Mouse (Mus musculus): ENCODE measurements around the gene Mtrf1. TPM values are rescaled to one million over a fixed set of nuclear protein-coding genes. Genes with fewer than 3 reads are reported as not detected.
"Not testable (repeated sequence)": the region's sequence is repeated elsewhere in the genome, so short reads cannot be mapped to it uniquely, and the experiment has no call there.

Mtrf1 gene
- polyA plus RNA-seq, 1 experiment from 2014 or later = 9.7 TPM

DNA sequence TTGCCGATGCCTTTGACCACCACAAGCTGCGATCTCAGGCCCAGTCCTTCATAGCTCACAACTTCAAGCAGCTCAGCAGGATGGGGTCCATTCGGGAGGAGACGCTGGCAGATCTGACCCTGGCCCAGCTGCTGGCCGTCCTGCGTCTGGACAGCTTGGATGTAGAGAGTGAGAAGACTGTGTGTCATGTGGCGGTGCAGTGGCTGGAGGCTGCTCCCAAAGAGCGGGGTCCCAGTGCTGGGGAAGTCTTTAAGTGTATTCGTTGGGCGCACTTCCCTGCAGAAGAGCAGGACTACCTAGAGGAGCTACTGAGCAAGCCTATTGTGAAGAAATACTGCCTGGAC lies 55.0 kb downstream of the Mtrf1 start:
- H3K9me3 ChIP-seq; H3K4me3 ChIP-seq; H3K27ac ChIP-seq; H3K4me1 ChIP-seq; H3K27me3 ChIP-seq; H3K36me3 ChIP-seq; H3K9ac ChIP-seq; H3K4me2 ChIP-seq (replicated peaks): not testable (repeated sequence)
- WGBS = 97% methylated on average over 8 of the region's 10 CpGs
- ATAC-seq (ENCODE audit: insufficient number of reproducible peaks, insufficient read depth, low FRiP score, low TSS enrichment) = peak; percentile 53; the same call in 1 of the 2 replicates

DNA sequence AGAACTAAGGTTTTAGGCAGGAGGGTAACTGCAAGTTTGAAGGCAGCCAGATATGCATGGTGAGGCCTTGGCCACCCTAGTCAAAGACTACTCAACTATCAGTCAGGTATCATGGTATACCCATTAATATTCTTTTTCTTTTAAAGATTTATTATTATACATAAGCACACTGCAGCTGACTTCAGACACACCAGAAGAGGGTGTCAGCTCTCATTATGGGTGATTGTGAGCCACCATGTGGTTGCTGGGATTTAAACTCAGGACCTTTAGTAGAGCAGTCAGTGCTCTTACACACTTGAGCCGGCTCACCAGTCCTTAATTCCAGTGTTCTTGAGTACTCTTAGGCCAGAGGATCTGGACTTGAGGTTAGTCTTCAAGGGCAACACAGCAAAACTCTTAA lies 62.8 kb downstream of the Mtrf1 start:
- H3K9ac ChIP-seq = no peak overlapping the region
- no peaks in the 10 kb centered on the region for H3K9me3 ChIP-seq
- H3K27me3 ChIP-seq = no peaks in the 10 kb centered on the region
- peaks cover 31% of the 10 kb centered on the region for H3K36me3 ChIP-seq
- H3K4me2 ChIP-seq (replicated peaks) = no peak overlapping the region
- no peak overlapping the region for H3K4me3 ChIP-seq
- WGBS = 91% methylated on average over 1 of the region's 1 CpGs
- ATAC-seq (ENCODE audit: insufficient number of reproducible peaks, insufficient read depth, low FRiP score, low TSS enrichment) = no peak
- H3K4me1 ChIP-seq = no peaks in the 10 kb centered on the region
- no peak overlapping the region for H3K27ac ChIP-seq

DNA sequence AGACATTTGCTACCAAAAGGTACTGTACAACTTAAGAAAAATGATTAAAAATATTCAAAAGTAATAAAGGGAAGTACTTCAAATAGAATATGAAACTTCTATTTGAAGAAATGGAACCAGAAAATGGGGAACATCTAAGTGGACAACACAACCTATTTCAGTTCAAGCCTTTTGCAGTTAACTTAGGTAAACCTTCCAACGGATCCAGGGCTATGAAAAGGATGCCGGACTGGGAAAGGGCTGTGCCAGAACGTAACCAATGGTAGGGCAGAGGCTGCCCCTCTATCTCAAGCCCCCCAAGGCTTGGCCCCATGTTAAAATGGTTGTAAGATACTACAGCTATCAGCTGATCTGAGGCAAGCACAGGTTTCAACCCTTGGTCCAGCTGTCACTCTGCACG lies 63.4 kb downstream of the Mtrf1 start:
- no peak for ATAC-seq (ENCODE audit: insufficient number of reproducible peaks, insufficient read depth, low FRiP score, low TSS enrichment)
- no peak overlapping the region for H3K4me2 ChIP-seq (replicated peaks)
- H3K27me3 ChIP-seq = no peaks in the 10 kb centered on the region
- no peaks in the 10 kb centered on the region for H3K9me3 ChIP-seq
- peaks cover 37% of the 10 kb centered on the region for H3K36me3 ChIP-seq
- no peak overlapping the region for H3K9ac ChIP-seq
- H3K4me3 ChIP-seq = no peak overlapping the region
- 93% methylated on average over 4 of the region's 4 CpGs for WGBS
- no peak overlapping the region for H3K27ac ChIP-seq
- no peaks in the 10 kb centered on the region for H3K4me1 ChIP-seq

DNA sequence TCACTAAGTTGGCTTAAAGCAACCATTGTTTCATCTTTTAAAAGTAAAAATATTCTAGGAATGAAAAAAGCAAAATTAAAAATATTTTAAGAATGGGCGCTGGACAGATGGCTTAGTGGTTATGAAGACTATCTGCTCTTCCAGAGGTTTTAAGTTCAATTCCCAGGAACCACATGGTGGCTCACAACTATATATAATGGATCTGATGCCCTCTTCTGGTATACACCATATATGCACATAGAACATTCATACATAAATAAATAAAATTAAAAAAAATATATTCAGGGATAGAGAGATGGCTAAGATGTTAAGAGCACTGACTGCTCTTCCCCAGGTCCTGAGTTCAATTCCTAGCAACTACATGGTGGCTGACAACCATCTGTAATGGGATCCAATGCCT lies 68.1 kb downstream of the Mtrf1 start:
- Histone ChIP-seq H3K9ac (no peak overlapping the region), H3K36me3 (peaks cover 64% of the 10 kb centered on the region), H3K9me3 (no peaks in the 10 kb centered on the region), H3K4me1 (no peaks in the 10 kb centered on the region), H3K27ac (no peak overlapping the region), H3K4me2 (replicated peaks) (no peak overlapping the region), H3K4me3 (no peak overlapping the region), H3K27me3 (no peaks in the 10 kb centered on the region)
- ATAC-seq (ENCODE audit: insufficient number of reproducible peaks, insufficient read depth, low FRiP score, low TSS enrichment) = no peak
- 85% methylated on average over 1 of the region's 1 CpGs for WGBS

DNA sequence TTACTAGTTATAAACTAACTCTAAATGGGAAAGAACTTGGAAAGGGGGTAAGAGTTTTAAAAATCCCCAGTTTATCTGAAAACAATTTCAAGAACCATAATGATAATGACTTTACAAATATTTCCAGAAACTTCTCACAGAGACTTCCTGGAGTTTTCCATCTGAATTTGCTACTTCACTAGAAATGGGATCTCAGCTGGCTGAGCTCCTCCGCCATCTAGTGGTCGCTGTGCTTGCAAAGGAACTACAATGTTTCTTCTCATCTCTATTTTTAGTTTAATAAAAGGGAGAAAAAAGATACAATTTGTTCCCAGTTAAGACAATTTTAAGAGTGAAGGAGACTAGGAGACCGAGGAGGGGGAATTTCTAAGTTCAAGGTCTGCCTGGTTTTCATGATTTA lies 70.0 kb downstream of the Mtrf1 start:
- H3K36me3 ChIP-seq = peaks cover 66% of the 10 kb centered on the region
- H3K27me3 ChIP-seq = no peaks in the 10 kb centered on the region
- 28% methylated on average over 3 of the region's 3 CpGs for WGBS
- H3K9ac ChIP-seq = no peak overlapping the region
- H3K4me1 ChIP-seq = no peaks in the 10 kb centered on the region
- H3K27ac ChIP-seq = no peak overlapping the region
- H3K4me3 ChIP-seq = no peak overlapping the region
- no peaks in the 10 kb centered on the region for H3K9me3 ChIP-seq
- no peak for ATAC-seq (ENCODE audit: insufficient number of reproducible peaks, insufficient read depth, low FRiP score, low TSS enrichment)
- no peak overlapping the region for H3K4me2 ChIP-seq (replicated peaks)

Other genes with a start within 250 kb of the Mtrf1 start
- not detected in 2 replicates for gene Zfp957, start 150.4 kb upstream of the Mtrf1 start, polyA plus RNA-seq (2016; fragmentation: Nextera tagmentation; extraction: Ambion mirVana)
- gene Rgcc, start 96.1 kb upstream of the Mtrf1 start, polyA plus RNA-seq (2016; fragmentation: Nextera tagmentation; extraction: Ambion mirVana) = 62.2 and 62.5 TPM in 2 replicates
- 48.5 and 50.1 TPM in 2 replicates for gene Naa16, start 7.0 kb upstream of the Mtrf1 start, polyA plus RNA-seq (2016; fragmentation: Nextera tagmentation; extraction: Ambion mirVana)
- gene Kbtbd7, start 28.7 kb downstream of the Mtrf1 start, polyA plus RNA-seq (2016; fragmentation: Nextera tagmentation; extraction: Ambion mirVana) = 21.0 and 21.2 TPM in 2 replicates
- 3.8 and 4.0 TPM in 2 replicates for gene Kbtbd6, start 54.1 kb downstream of the Mtrf1 start, polyA plus RNA-seq (2016; fragmentation: Nextera tagmentation; extraction: Ambion mirVana)
- 12.4 and 12.7 TPM in 2 replicates for gene Elf1, start 83.4 kb downstream of the Mtrf1 start, polyA plus RNA-seq (2016; fragmentation: Nextera tagmentation; extraction: Ambion mirVana)
- 51.1 and 54.1 TPM in 2 replicates for gene Wbp4, start 83.7 kb downstream of the Mtrf1 start, polyA plus RNA-seq (2016; fragmentation: Nextera tagmentation; extraction: Ambion mirVana)
- gene Sugt1, start 189.9 kb downstream of the Mtrf1 start, polyA plus RNA-seq (2016; fragmentation: Nextera tagmentation; extraction: Ambion mirVana) = 134 and 140 TPM in 2 replicates

All from embryonic facial prominence, embryonic 12.5 days (tissue).